Mouse (Mus musculus): Measurements from ENCODE around the gene Ksr2.

Gene Ksr2

DNA sequence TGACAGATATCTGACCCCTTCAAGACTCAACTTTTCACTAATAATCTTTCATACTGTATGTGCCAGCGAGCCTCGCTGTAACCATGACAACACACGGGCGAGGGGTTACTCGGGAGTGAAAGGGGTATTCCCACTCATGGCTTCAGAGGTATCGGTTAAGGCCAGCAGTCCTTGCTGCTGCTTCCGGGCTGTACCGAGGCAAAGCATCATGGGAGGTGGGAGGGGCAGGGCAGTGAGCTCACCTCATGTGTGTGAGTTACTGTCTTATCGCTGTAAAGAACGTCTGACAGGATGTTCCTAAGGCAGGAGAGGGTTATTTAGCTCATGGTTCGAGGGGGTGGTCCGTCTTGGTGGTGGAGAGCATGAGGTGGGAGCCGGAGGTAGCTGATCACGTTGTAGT is 215.8 kb downstream of the Ksr2 start:
- no peak for DNase-seq

GRCm38 (mm10) chr5:117635211-117635610 is 221.4 kb downstream of the Ksr2 start:
- no peak for DNase-seq

GRCm38 (mm10) chr5:117635838-117636237 is 222.0 kb downstream of the Ksr2 start:
- no peak for DNase-seq

DNA sequence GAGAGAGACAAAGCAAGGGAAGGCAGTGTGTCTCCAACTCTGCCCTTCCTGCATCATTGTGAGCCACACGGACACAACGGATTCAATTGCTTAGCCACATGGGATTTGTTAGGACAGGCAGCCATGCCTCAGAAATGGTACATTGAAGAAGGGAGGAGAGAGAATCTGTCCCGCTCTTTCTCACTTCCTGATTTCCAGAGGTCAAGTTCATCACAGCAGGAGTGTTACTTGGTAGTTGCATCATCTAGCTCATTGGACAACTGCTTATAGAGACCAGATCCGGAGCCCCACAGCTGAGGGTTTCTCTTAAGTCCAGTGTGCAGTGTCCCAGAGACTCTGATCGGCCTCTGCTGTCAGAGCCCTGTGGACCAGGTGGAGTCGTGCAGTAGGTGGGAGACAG is 227.8 kb downstream of the Ksr2 start:
- DNase-seq = no peak

GRCm38 (mm10) chr5:117651238-117651886 is 237.6 kb downstream of the Ksr2 start:
- no peak for DNase-seq

DNA sequence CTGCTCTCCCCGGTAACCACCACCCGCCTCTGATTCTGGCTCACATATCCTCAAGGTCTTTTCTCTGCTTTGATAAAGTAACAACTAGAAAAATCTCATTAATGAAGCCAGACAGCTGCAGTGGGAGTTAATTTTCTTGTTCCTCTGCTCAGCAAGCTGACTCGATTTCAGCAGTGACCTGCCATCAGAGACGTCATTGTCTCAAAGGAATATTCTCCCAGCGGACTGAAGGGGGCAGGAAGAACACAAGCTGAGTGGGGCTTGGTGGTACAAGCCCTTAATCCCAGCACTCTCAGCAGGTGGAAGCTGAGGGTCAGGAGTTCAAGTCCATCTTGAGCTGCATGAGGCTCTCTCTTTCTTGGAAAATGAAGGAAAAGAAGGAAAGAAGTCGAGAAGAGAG is 244.8 kb downstream of the Ksr2 start:
- no peak for DNase-seq

GRCm38 (mm10) chr5:117659596-117659995 is 245.8 kb downstream of the Ksr2 start:
- no peak for DNase-seq

DNA sequence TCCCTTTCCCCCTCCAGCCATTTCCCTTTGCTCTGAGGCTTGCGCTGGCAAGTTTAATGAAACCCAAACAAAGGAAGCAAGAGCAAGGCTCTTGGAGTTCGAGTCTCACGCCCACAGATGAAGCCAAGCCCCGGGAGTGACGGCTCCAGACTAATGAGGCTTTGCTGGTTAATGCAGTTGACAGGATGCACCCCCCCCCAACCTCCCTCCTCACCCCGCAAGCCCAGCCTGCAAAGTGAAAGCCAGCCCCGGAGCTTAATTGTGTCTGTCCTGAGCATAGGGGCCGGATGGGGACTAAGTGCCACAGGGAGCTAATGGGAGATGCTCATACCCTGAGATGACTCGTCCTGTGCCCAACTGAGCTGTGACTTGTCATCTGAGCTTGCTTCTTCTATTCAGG is 251.4 kb downstream of the Ksr2 start:
- DNase-seq = no peak

GRCm38 (mm10) chr5:117667314-117667713 is 253.5 kb downstream of the Ksr2 start:
- DNase-seq = no peak

DNA sequence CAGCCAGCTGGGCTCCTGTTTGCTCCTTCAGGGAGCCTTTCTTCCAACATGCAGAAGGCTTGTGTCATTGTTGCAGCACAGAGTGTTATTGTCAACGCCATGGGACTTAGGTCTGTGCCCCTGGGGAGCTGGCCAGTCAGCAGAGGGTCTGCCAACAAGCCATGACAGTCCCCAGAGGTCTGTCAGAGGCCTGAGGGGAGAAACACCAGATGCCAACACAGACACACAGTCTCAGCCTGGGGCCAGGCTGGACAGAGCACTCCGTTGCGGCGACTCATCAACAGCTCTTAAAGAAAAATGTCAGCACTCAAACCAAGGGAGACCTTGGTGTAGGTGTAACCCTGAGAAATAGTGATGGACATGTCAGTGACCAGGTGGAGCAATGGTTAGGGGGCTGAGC is 255.5 kb downstream of the Ksr2 start:
- no peak for DNase-seq

- DNase-seq = no peak
Observed at GRCm38 (mm10) chr5:117669843-117670242, 256.0 kb downstream of the Ksr2 start.

- DNase-seq = no peak
Observed at GRCm38 (mm10) chr5:117671362-117671761, 257.6 kb downstream of the Ksr2 start.

DNA sequence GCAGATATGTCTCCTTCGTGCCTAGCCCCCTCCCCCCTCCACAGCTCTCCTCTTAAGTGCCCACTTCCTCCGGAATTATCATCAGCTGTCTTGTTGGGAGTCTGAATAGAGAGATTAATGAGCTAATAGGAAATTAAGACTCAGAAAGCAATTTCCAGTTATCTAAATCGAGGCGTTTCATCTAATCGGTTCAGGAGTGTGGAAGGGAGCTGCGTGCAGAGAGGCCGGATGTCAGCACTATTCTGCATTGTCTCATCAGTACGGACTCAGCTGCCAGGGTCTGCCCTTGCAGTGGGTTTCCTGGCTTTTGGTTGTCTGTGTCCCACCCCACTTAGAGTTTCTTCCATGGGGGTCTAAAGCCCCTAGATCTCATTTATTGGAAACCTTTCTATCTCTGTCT is 262.0 kb downstream of the Ksr2 start:
- DNase-seq = no peak

DNA sequence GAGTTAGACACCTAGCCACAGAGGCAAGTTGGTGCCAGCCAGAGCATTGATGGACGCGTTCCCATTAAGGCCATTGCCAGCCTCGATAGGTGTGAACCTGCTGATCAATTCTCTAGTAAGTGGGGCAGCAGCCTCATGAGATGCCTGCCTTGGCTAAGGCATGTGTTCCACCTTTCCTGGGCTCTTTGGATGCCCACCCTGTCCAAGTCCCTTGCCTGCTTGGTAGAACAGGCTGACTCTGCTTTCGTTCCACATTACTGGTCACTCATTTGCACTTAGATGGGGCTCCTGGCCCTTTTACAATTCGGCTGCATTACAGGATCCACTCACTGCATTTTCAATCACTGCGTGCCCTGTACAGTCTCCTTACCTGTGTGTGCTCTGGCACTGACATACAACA is 263.4 kb downstream of the Ksr2 start:
- DNase-seq = peak; percentile 41

- DNase-seq = peak; percentile 80
Observed at GRCm38 (mm10) chr5:117678371-117678770, 264.6 kb downstream of the Ksr2 start.

DNA sequence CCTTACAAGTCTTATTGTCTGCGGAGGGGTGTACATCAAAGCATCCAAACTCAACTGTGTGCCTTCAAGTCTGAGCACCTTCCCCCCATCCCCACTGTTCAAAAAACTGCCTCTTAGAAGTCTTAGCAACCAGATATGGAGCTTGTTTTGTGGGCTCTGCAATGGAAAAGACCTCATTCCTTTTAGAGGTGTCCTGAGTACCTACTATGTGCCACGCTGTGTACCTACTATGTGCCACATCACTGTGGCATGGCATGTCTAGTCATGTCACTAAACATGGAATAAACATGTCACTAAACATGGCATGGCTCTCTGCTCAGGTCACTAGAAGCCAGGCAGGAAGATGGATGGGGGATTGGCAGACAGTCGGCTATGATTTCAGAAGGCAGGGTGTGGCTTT is 268.4 kb downstream of the Ksr2 start:
- no peak for DNase-seq

- DNase-seq = no peak
Observed at GRCm38 (mm10) chr5:117684491-117684890, 270.7 kb downstream of the Ksr2 start.

DNA sequence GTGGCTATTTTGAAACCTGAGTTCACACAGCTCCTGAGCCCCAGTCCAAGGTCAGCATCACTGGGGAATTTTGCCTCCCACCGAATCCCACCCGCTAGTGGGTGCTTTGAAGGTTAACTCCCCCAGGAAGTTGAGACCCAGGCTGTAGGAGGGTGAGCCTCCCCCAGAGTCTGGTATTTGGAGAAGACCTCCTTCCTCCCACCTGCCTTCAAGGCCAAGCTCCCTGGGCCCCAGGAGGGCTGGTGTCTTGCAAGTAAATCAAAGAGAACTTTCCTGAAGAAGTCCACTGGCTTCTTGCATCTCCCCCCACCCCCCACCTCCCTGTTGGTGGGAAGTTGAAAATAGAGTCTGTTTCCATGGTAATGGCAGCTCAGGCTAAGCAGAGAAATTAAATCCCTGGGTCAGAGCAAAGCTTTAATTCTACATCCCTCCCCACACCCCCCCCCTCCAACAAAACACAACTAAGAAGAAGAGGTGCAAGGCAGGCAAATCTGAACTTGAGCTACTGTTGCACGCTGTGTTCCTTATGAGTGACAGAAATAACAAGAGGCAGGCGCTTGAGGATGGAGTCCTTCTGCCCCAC is 274.1 kb downstream of the Ksr2 start:
- DNase-seq = no peak

- no peak for DNase-seq
Observed at GRCm38 (mm10) chr5:117688738-117689137, 274.9 kb downstream of the Ksr2 start.

GRCm38 (mm10) chr5:117689840-117690239 is 276.0 kb downstream of the Ksr2 start:
- no peak for DNase-seq

DNA sequence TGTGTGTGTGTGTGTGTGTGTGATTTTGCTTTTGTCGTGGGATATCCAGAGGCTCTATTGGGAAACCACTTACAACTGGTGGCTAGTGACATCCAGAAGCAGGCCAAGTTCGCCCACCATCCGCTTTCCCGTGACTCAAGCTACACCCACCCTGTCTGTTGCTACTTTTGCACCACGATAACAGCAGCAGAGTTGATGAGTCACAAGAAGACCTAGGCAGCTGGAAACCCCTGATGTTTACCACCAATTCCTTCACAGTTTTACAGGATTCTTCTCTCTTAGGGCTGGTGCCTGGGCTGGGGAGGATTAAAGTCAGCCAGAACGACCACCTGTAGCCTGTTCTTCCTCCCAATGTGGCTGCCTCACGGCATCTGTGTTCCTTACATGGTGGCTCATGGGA is 277.5 kb downstream of the Ksr2 start:
- DNase-seq = no peak

GRCm38 (mm10) chr5:117693557-117693956 is 279.8 kb downstream of the Ksr2 start:
- no peak for DNase-seq

GRCm38 (mm10) chr5:117694632-117695031 is 280.8 kb downstream of the Ksr2 start:
- no peak for DNase-seq

- no peak for DNase-seq
Observed at GRCm38 (mm10) chr5:117696366-117696765, 282.6 kb downstream of the Ksr2 start.

GRCm38 (mm10) chr5:117697589-117697988 is 283.8 kb downstream of the Ksr2 start:
- DNase-seq = no peak
